In the genomic region with DNA sequence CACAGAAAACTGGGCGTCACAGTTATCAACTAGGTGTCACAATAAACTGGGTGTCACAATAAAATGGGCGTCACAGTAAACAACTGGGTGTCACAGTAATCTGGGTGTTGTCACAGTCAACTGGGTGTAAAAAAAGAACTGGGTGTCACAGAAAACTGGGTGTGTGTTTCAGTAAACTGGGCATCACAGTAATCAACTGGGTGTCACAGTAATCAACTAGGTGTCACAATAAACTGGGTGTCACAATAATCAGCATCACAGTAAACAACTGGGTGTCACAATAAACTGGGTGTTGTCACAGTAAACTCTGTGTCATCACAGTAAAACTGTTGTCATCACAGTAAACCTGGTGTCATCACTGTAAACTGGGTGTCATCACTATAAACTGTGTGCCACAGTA, we compare ENCODE assay signal across 34 mouse cellular contexts. TPM values are rescaled to one million over a fixed set of nuclear protein-coding genes. Genes with fewer than 3 reads are reported as not detected.
"Had no signal": no experiment of that assay in that cellular context is flagged by ENCODE, and none has a peak within 500 bp of the region (broad histone marks: within the 10 kb centered on the region; RNA-seq: fewer than 3 reads in every experiment).

No protein-coding gene starts in this region.

- H3K4me2 ChIP-seq: heart, embryonic 11.5 days; heart, embryonic 13.5 days; heart, embryonic 15.5 days; hindbrain, embryonic 14.5 days; intestine, embryonic 15.5 days; limb, embryonic 12.5 days; liver, embryonic 11.5 days; liver, embryonic 13.5 days had no signal

- ATAC-seq: hindbrain, embryonic 16.5 days; inflammation-experienced regulatory T-cells, adult 6 months; intestine, embryonic 15.5 days; intestine, postnatal 0 days had no signal

- H3K4me1 ChIP-seq: heart, embryonic 13.5 days; heart, embryonic 15.5 days; intestine, embryonic 15.5 days; limb, embryonic 10.5 days; limb, embryonic 12.5 days; liver, embryonic 13.5 days had no signal

- H3K27me3 ChIP-seq: heart, embryonic 13.5 days; heart, embryonic 15.5 days; intestine, embryonic 15.5 days; limb, embryonic 12.5 days; liver, embryonic 13.5 days had no signal

- DNase-seq: gastrocnemius, adult 2 months; gastrocnemius, postnatal 10 days; gastrocnemius, postnatal 25 days; heart, adult 18-20 months; heart, postnatal 14 days; heart, postnatal 36 days; kidney, adult 18-20 months; kidney, adult 8-10 months; kidney, postnatal 10 days; kidney, postnatal 25 days; kidney, postnatal 4 days; liver; liver, embryonic 13.5 days had no signal

- H3K9ac ChIP-seq: heart, embryonic 13.5 days; heart, embryonic 15.5 days; hindbrain, embryonic 14.5 days; intestine, embryonic 15.5 days; limb, embryonic 12.5 days; liver, embryonic 13.5 days had no signal

- H3K4me3 ChIP-seq: gastrocnemius, adult 2 months; heart, embryonic 13.5 days; heart, embryonic 15.5 days; intestine, embryonic 15.5 days; layer of hippocampus, adult 2 months; left cerebral cortex, adult 2 months; limb, embryonic 10.5 days; limb, embryonic 12.5 days; liver, embryonic 13.5 days had no signal

- H3K27ac ChIP-seq: gastrocnemius, adult 2 months; heart, embryonic 13.5 days; heart, embryonic 15.5 days; hindbrain, embryonic 14.5 days; intestine, embryonic 15.5 days; layer of hippocampus, adult 2 months; left cerebral cortex, adult 2 months; limb, embryonic 10.5 days; limb, embryonic 12.5 days; liver, embryonic 13.5 days had no signal

- H3K9me3 ChIP-seq: heart, embryonic 13.5 days; heart, embryonic 15.5 days; intestine, embryonic 15.5 days; limb, embryonic 10.5 days; limb, embryonic 12.5 days; liver, embryonic 13.5 days had no signal

- H3K36me3 ChIP-seq: heart, embryonic 13.5 days; heart, embryonic 15.5 days; intestine, embryonic 15.5 days; limb, embryonic 10.5 days; limb, embryonic 12.5 days; liver, embryonic 13.5 days had no signal

RNA-seq across cellular contexts. Expression of a gene that starts 25.3 kb away (rescaled TPM):
- total RNA-seq: gastrocnemius, adult 2 months; gastrocnemius, postnatal 25 days; heart, adult 18-20 months; heart, postnatal 14 days; heart, postnatal 36 days; layer of hippocampus, adult 2 months; layer of hippocampus, postnatal 10 days; layer of hippocampus, postnatal 25 days; left cerebral cortex, adult 2 months; left cerebral cortex, postnatal 14 days; left cerebral cortex, postnatal 36 days had no signal
- polyA plus RNA-seq: heart, embryonic 11.5 days; heart, embryonic 15.5 days; hindbrain, embryonic 14.5 days; hindbrain, embryonic 16.5 days; intestine, postnatal 0 days; kidney, embryonic 14.5 days; limb, embryonic 10.5 days; limb, embryonic 12.5 days; liver, embryonic 11.5 days had no signal

RNA-seq across cellular contexts. Expression of a gene that starts 40.2 kb away (rescaled TPM):
- total RNA-seq: gastrocnemius, adult 2 months; gastrocnemius, postnatal 25 days; heart, postnatal 36 days; layer of hippocampus, adult 2 months; layer of hippocampus, postnatal 10 days; layer of hippocampus, postnatal 25 days; left cerebral cortex, adult 2 months; left cerebral cortex, postnatal 14 days; left cerebral cortex, postnatal 36 days had no signal
- polyA plus RNA-seq: hindbrain, embryonic 14.5 days; hindbrain, embryonic 16.5 days; inflammation-experienced regulatory T-cells, adult 6 months; kidney, embryonic 14.5 days; limb, embryonic 10.5 days; limb, embryonic 12.5 days had no signal

RNA-seq across cellular contexts. Expression of a gene that starts 46.3 kb away (rescaled TPM):
- total RNA-seq: gastrocnemius, postnatal 10 days; gastrocnemius, postnatal 25 days; heart, adult 18-20 months; heart, adult 8-10 months; heart, postnatal 14 days; layer of hippocampus, adult 2 months; layer of hippocampus, postnatal 10 days; layer of hippocampus, postnatal 25 days; left cerebral cortex, adult 2 months; left cerebral cortex, postnatal 14 days; left cerebral cortex, postnatal 36 days had no signal
- polyA plus RNA-seq: heart, embryonic 11.5 days; heart, embryonic 13.5 days; heart, embryonic 15.5 days; hindbrain, embryonic 14.5 days; hindbrain, embryonic 16.5 days; inflammation-experienced regulatory T-cells, adult 6 months; intestine, postnatal 0 days; kidney, embryonic 14.5 days; kidney, embryonic 16.5 days; limb, embryonic 10.5 days; limb, embryonic 12.5 days; limb, embryonic 14.5 days had no signal

RNA-seq across cellular contexts. Expression of a gene that starts 55.2 kb away (rescaled TPM):
- total RNA-seq: gastrocnemius, adult 2 months; gastrocnemius, postnatal 25 days; heart, adult 18-20 months; heart, adult 8-10 months; heart, postnatal 14 days; heart, postnatal 36 days; layer of hippocampus, adult 2 months; layer of hippocampus, postnatal 10 days; layer of hippocampus, postnatal 25 days had no signal
- polyA plus RNA-seq: heart, embryonic 11.5 days; heart, embryonic 13.5 days; hindbrain, embryonic 14.5 days; hindbrain, embryonic 16.5 days; inflammation-experienced regulatory T-cells, adult 6 months; intestine, postnatal 0 days; kidney, embryonic 14.5 days; limb, embryonic 12.5 days; limb, embryonic 14.5 days had no signal
